Mouse (Mus musculus): ENCODE measurements at regions not wholly inside any gene's neighbourhood (a gene's known extent, or its start where the extent isn't known, plus 50 kb on each side); places are given as distances from the start of the nearest gene placed in this dataset.
A peak's percentile ranks its signal among the peaks of the same experiment; 100 is the strongest.

- Histone ChIP-seq H3K9me3 (no peaks in the 10 kb centered on the region), H3K27me3 (no peaks in the 10 kb centered on the region), H3K4me3 (replicated peaks) (no peak overlapping the region), H3K36me3 (replicated peaks) (no peaks in the 10 kb centered on the region), H3K27ac (no peak overlapping the region), H3K4me2 (no peak overlapping the region), H3K9ac (no peak overlapping the region), H3K4me1 (peaks cover 4% of the 10 kb centered on the region)
- no peak for ATAC-seq (ENCODE audit: low FRiP score)
- 91% methylated on average over 6 of the region's 6 CpGs for WGBS
Observed at GRCm38 (mm10) chr1:92726341-92726740, 77.7 kb upstream of the Otos start.

GRCm38 (mm10) chr1:92724135-92724534 lies 75.5 kb upstream of the Otos start:
- no peaks in the 10 kb centered on the region for H3K9me3 ChIP-seq
- H3K27ac ChIP-seq, result no peak overlapping the region
- H3K9ac ChIP-seq, result no peak overlapping the region
- ATAC-seq (ENCODE audit: low FRiP score), result no peak
- 78% methylated on average over 3 of the region's 3 CpGs for WGBS
- H3K4me2 ChIP-seq, result no peak overlapping the region
- H3K4me3 ChIP-seq (replicated peaks), result no peak overlapping the region
- H3K27me3 ChIP-seq, result no peaks in the 10 kb centered on the region
- H3K4me1 ChIP-seq, result peaks cover 10% of the 10 kb centered on the region
- no peaks in the 10 kb centered on the region for H3K36me3 ChIP-seq (replicated peaks)

- no peak overlapping the region for H3K9ac ChIP-seq
- H3K4me1 ChIP-seq, result peaks cover 9% of the 10 kb centered on the region; the same call in 1 of the 2 replicates
- H3K4me3 ChIP-seq (replicated peaks), result no peak overlapping the region
- WGBS, result 71% methylated on average over 10 of the region's 10 CpGs
- H3K27me3 ChIP-seq, result no peaks in the 10 kb centered on the region
- H3K27ac ChIP-seq, result no peak overlapping the region
- no peaks in the 10 kb centered on the region for H3K36me3 ChIP-seq (replicated peaks)
- no peak overlapping the region for H3K4me2 ChIP-seq
- H3K9me3 ChIP-seq, result no peaks in the 10 kb centered on the region
- ATAC-seq (ENCODE audit: low FRiP score), result 0 out of 2 replicates have a peak, but pooled peaks have one; percentile 30
Observed at GRCm38 (mm10) chr1:92720567-92720966, 71.9 kb upstream of the Otos start.

GRCm38 (mm10) chr1:92719864-92720263 lies 71.2 kb upstream of the Otos start:
- 95% methylated on average over 6 of the region's 6 CpGs for WGBS
- Histone ChIP-seq H3K4me3 (replicated peaks) (no peak overlapping the region), H3K4me2 (no peak overlapping the region), H3K36me3 (replicated peaks) (no peaks in the 10 kb centered on the region), H3K9ac (no peak overlapping the region), H3K27me3 (no peaks in the 10 kb centered on the region), H3K27ac (no peak overlapping the region), H3K4me1 (peaks cover 14% of the 10 kb centered on the region), H3K9me3 (no peaks in the 10 kb centered on the region)
- no peak for ATAC-seq (ENCODE audit: low FRiP score)

GRCm38 (mm10) chr1:92718108-92718507 lies 69.5 kb upstream of the Otos start:
- peaks cover 22% of the 10 kb centered on the region for H3K4me1 ChIP-seq
- no peaks in the 10 kb centered on the region for H3K27me3 ChIP-seq
- no peak for ATAC-seq (ENCODE audit: low FRiP score)
- no peak overlapping the region for H3K9ac ChIP-seq
- no peak overlapping the region for H3K27ac ChIP-seq
- no peaks in the 10 kb centered on the region for H3K9me3 ChIP-seq
- WGBS, result 76% methylated on average over 4 of the region's 4 CpGs
- H3K36me3 ChIP-seq (replicated peaks), result no peaks in the 10 kb centered on the region
- no peak overlapping the region for H3K4me3 ChIP-seq (replicated peaks)
- H3K4me2 ChIP-seq, result no peak overlapping the region

- Histone ChIP-seq H3K27me3 (no peaks in the 10 kb centered on the region; the same call in 1 of the 2 replicates), H3K27ac (peak overlapping the region; percentile 46; the same call in 1 of the 2 replicates), H3K4me3 (replicated peaks) (no peak overlapping the region), H3K4me2 (no peak overlapping the region), H3K9ac (no peak overlapping the region), H3K36me3 (replicated peaks) (no peaks in the 10 kb centered on the region), H3K9me3 (no peaks in the 10 kb centered on the region), H3K4me1 (peaks cover 16% of the 10 kb centered on the region)
- ATAC-seq (ENCODE audit: low FRiP score), result peak; percentile 21; the same call in 1 of the 2 replicates
- WGBS, result 50% methylated on average over 9 of the region's 9 CpGs
Observed at GRCm38 (mm10) chr1:92714725-92715324, 66.2 kb upstream of the Otos start.

GRCm38 (mm10) chr1:92712366-92712765 lies 63.7 kb upstream of the Otos start:
- ATAC-seq (ENCODE audit: low FRiP score), result no peak
- no peaks in the 10 kb centered on the region; the same call in 1 of the 2 replicates for H3K27me3 ChIP-seq
- no peaks in the 10 kb centered on the region for H3K36me3 ChIP-seq (replicated peaks)
- no peak overlapping the region for H3K27ac ChIP-seq
- WGBS, result 87% methylated on average over 8 of the region's 8 CpGs
- peaks cover 28% of the 10 kb centered on the region for H3K4me1 ChIP-seq
- H3K9ac ChIP-seq, result no peak overlapping the region
- H3K4me2 ChIP-seq, result no peak overlapping the region
- H3K9me3 ChIP-seq, result no peaks in the 10 kb centered on the region
- no peak overlapping the region for H3K4me3 ChIP-seq (replicated peaks)

- 90% methylated on average over 2 of the region's 2 CpGs for WGBS
- Histone ChIP-seq H3K27ac (no peak overlapping the region), H3K9ac (no peak overlapping the region), H3K9me3 (no peaks in the 10 kb centered on the region), H3K4me2 (no peak overlapping the region), H3K4me1 (peaks cover 24% of the 10 kb centered on the region), H3K27me3 (no peaks in the 10 kb centered on the region; the same call in 1 of the 2 replicates), H3K4me3 (replicated peaks) (no peak overlapping the region), H3K36me3 (replicated peaks) (no peaks in the 10 kb centered on the region)
- ATAC-seq (ENCODE audit: low FRiP score), result no peak
Observed at GRCm38 (mm10) chr1:92710321-92710839, 61.7 kb upstream of the Otos start.

- no peak for ATAC-seq (ENCODE audit: low FRiP score)
Observed at GRCm38 (mm10) chr1:92709190-92709850, 60.7 kb upstream of the Otos start.

GRCm38 (mm10) chr1:92707917-92708897 lies 59.6 kb upstream of the Otos start:
- H3K27me3 ChIP-seq, result no peaks in the 10 kb centered on the region; the same call in 1 of the 2 replicates
- H3K27ac ChIP-seq, result no peak overlapping the region
- H3K4me2 ChIP-seq, result no peak overlapping the region
- H3K4me1 ChIP-seq, result peaks cover 12% of the 10 kb centered on the region; the same call in 1 of the 2 replicates
- no peak overlapping the region for H3K9ac ChIP-seq
- ATAC-seq (ENCODE audit: low FRiP score), result no peak
- H3K9me3 ChIP-seq, result no peaks in the 10 kb centered on the region
- no peaks in the 10 kb centered on the region for H3K36me3 ChIP-seq (replicated peaks)
- 90% methylated on average over 19 of the region's 19 CpGs for WGBS
- no peak overlapping the region for H3K4me3 ChIP-seq (replicated peaks)

More at GRCm38 (mm10) chr1:92709190-92709850, 60.7 kb upstream of the Otos start:
- 75% methylated on average over 14 of the region's 14 CpGs for WGBS
- no peaks in the 10 kb centered on the region for H3K9me3 ChIP-seq
- H3K9ac ChIP-seq, result no peak overlapping the region
- H3K27me3 ChIP-seq, result no peaks in the 10 kb centered on the region; the same call in 1 of the 2 replicates
- H3K27ac ChIP-seq, result no peak overlapping the region
- H3K4me2 ChIP-seq, result no peak overlapping the region
- peaks cover 14% of the 10 kb centered on the region; the same call in 1 of the 2 replicates for H3K4me1 ChIP-seq
- H3K36me3 ChIP-seq (replicated peaks), result no peaks in the 10 kb centered on the region
- H3K4me3 ChIP-seq (replicated peaks), result no peak overlapping the region

- 63% methylated on average over 2 of the region's 2 CpGs for WGBS
- H3K36me3 ChIP-seq (replicated peaks), result no peaks in the 10 kb centered on the region
- no peak overlapping the region for H3K27ac ChIP-seq
Observed at GRCm38 (mm10) chr1:92707441-92707840, 58.8 kb upstream of the Otos start.

GRCm38 (mm10) chr1:92703903-92704302 lies 55.3 kb upstream of the Otos start:
- H3K36me3 ChIP-seq (replicated peaks), result no peaks in the 10 kb centered on the region
- no peak overlapping the region for H3K4me3 ChIP-seq (replicated peaks)
- 84% methylated on average over 12 of the region's 12 CpGs for WGBS
- H3K27me3 ChIP-seq, result peaks cover 4% of the 10 kb centered on the region; the same call in 1 of the 2 replicates
- H3K9ac ChIP-seq, result no peak overlapping the region
- H3K27ac ChIP-seq, result no peak overlapping the region
- no peak overlapping the region for H3K4me2 ChIP-seq
- peaks cover 20% of the 10 kb centered on the region for H3K4me1 ChIP-seq
- no peak for ATAC-seq (ENCODE audit: low FRiP score)
- H3K9me3 ChIP-seq, result no peaks in the 10 kb centered on the region

More at GRCm38 (mm10) chr1:92707441-92707840, 58.8 kb upstream of the Otos start:
- Histone ChIP-seq H3K27me3 (no peaks in the 10 kb centered on the region; the same call in 1 of the 2 replicates), H3K4me3 (replicated peaks) (no peak overlapping the region), H3K9me3 (no peaks in the 10 kb centered on the region), H3K4me2 (no peak overlapping the region), H3K4me1 (peaks cover 12% of the 10 kb centered on the region; the same call in 1 of the 2 replicates), H3K9ac (no peak overlapping the region)
- no peak for ATAC-seq (ENCODE audit: low FRiP score)
